Mouse (Mus musculus) limb, embryonic 14.5 days (tissue): ENCODE data around the gene N4bp3. TPM values are rescaled to one million over a fixed set of nuclear protein-coding genes. Genes with fewer than 3 reads are reported as not detected.
A peak's percentile ranks its signal among the peaks of the same experiment; 100 is the strongest.

Source experiments
- ATAC-seq: fragments of 200-750 bp; cut with Nextera tagmentation; 2 replicates; pipeline ENCODE4 v1.8.0; 2017; ENCODE audit warnings: low read depth, moderate number of reproducible peaks, moderate TSS enrichment; ENCODE audit not compliant: low FRiP score
- DNase-seq: peaks from one replicate; pipeline ENCODE4 v3.0.0-alpha.2; 2015; ENCODE audit warnings: low spot score
- H3K27ac ChIP-seq: fragments of 300-500 bp; sonication (generic); replicated peaks from 2 replicates; pipeline ENCODE4 v1.5.1; 2014; ENCODE audit warnings: low read depth, mild to moderate bottlenecking, low read length, moderate library complexity, mixed read lengths
- H3K27me3 ChIP-seq: fragments of 300-500 bp; sonication (generic); 2 replicates; pipeline ENCODE4 v1.6.1; 2014; ENCODE audit warnings: low read length, mixed read lengths; ENCODE audit not compliant: control insufficient read depth, insufficient read depth
- H3K36me3 ChIP-seq: fragments of 300-500 bp; sonication (generic); 2 replicates; pipeline ENCODE4 v1.6.1; 2014; ENCODE audit warnings: mild to moderate bottlenecking, low read length, moderate library complexity, mixed read lengths; ENCODE audit not compliant: control insufficient read depth, insufficient read depth
- H3K4me1 ChIP-seq: fragments of 300-500 bp; sonication (generic); 2 replicates; pipeline ENCODE4 v1.6.1; 2014; ENCODE audit warnings: antibody characterized with exemption, low read length, mixed read lengths; ENCODE audit not compliant: control insufficient read depth, insufficient read depth
- H3K4me2 ChIP-seq: fragments of 300-500 bp; sonication (generic); replicated peaks from 2 replicates; pipeline ENCODE4 v1.6.1; 2014; ENCODE audit warnings: low read depth, mild to moderate bottlenecking, low read length, moderate library complexity; ENCODE audit not compliant: severe bottlenecking
- H3K4me3 ChIP-seq: fragments of 300-500 bp; sonication (generic); replicated peaks from 2 replicates; pipeline ENCODE4 v1.5.1; 2014; ENCODE audit warnings: low read length
- H3K9ac ChIP-seq: fragments of 300-500 bp; sonication (generic); 2 replicates; pipeline ENCODE4 v1.6.1; 2014; ENCODE audit warnings: mild to moderate bottlenecking, low read depth, low read length, moderate library complexity; ENCODE audit not compliant: severe bottlenecking
- H3K9me3 ChIP-seq: fragments of 300-500 bp; sonication (generic); 2 replicates; pipeline ENCODE4 v1.6.1; 2016; ENCODE audit warnings: low read length; ENCODE audit not compliant: control insufficient read depth
- POLR2A ChIP-seq: fragments of 200-500 bp; IDR thresholded peaks from 2 replicates; pipeline ENCODE4 v1.8.0; 2012; ENCODE audit warnings: inconsistent platforms, mild to moderate bottlenecking, moderate library complexity, borderline replicate concordance; ENCODE audit not compliant: insufficient read depth, insufficient read length; ENCODE audit errors: extremely low read depth
- WGBS: fragments of 180-500 bp; shearing (Covaris S2); extraction: QIAGEN DNeasy Blood & Tissue Kit; methylation state at CpG from one replicate; pipeline ENCODE4 v1.1.7; 2014; 5-methylcytosine and 5-hydroxymethylcytosine counted together
- polyA plus RNA-seq, 2 experiments: library from polyadenylated mRNA; depleted of rRNA in 1 of 2; stranded (reverse) in 1 of 2; unstranded in 1 of 2; fragments of >200 nt; fragmentation: Nextera tagmentation in 1 of 2; extraction: Ambion mirVana in 1 of 2; gene quantifications; 2 replicates each; pipeline versions ENCODE4 v1.2.1 to v1.2.3; 2012 to 2014

The N4bp3 gene
- polyA plus RNA-seq, 2 experiments = 22.9 to 33.1 TPM

GRCm38 (mm10) chr11:51643202-51643601 lies 7.4 kb downstream of the N4bp3 start:
- ATAC-seq (no peak), DNase-seq (no peak)
- H3K27me3 ChIP-seq = no peaks in the 10 kb centered on the region
- H3K9me3 ChIP-seq = no peaks in the 10 kb centered on the region
- H3K4me2 ChIP-seq = no peak overlapping the region
- peaks cover under 1% of the 10 kb centered on the region for H3K4me1 ChIP-seq
- no peak overlapping the region for H3K4me3 ChIP-seq
- WGBS = 80% methylated on average over 9 of the region's 9 CpGs
- H3K9ac ChIP-seq = no peak overlapping the region
- H3K36me3 ChIP-seq = peaks cover 35% of the 10 kb centered on the region
- no peak for TF ChIP-seq POLR2A
- no peak overlapping the region for H3K27ac ChIP-seq

- no peak for TF ChIP-seq POLR2A
- Histone ChIP-seq H3K4me1 (peaks cover 5% of the 10 kb centered on the region; the same call in 1 of the 2 replicates), H3K4me2 (no peak overlapping the region), H3K36me3 (peaks cover 33% of the 10 kb centered on the region), H3K4me3 (no peak overlapping the region), H3K27ac (no peak overlapping the region), H3K9me3 (no peaks in the 10 kb centered on the region), H3K27me3 (no peaks in the 10 kb centered on the region), H3K9ac (no peak overlapping the region)
- DNase-seq = no peak
- WGBS = 83% methylated on average over 7 of the region's 7 CpGs
- ATAC-seq = no peak
These were observed 9.9 kb downstream of the N4bp3 start for GRCm38 (mm10) chr11:51640748-51641147.

- H3K9me3 ChIP-seq = no peaks in the 10 kb centered on the region
- DNase-seq (no peak), ATAC-seq (no peak)
- no peak overlapping the region for H3K4me3 ChIP-seq
- peaks cover 10% of the 10 kb centered on the region for H3K4me1 ChIP-seq
- no peak for TF ChIP-seq POLR2A
- H3K4me2 ChIP-seq = peak overlapping the region; percentile 33
- no peak overlapping the region for H3K9ac ChIP-seq
- H3K27me3 ChIP-seq = no peaks in the 10 kb centered on the region
- peak overlapping the region; percentile 56 for H3K27ac ChIP-seq
- peaks cover 11% of the 10 kb centered on the region for H3K36me3 ChIP-seq
- 58% methylated on average over 5 of the region's 5 CpGs for WGBS
These were observed 12.1 kb downstream of the N4bp3 start for GRCm38 (mm10) chr11:51638497-51638896.

GRCm38 (mm10) chr11:51637971-51638414 lies 12.6 kb downstream of the N4bp3 start:
- Histone ChIP-seq H3K27me3 (no peaks in the 10 kb centered on the region), H3K4me2 (peak overlapping the region; percentile 33), H3K4me3 (peak overlapping the region; percentile 14), H3K9me3 (no peaks in the 10 kb centered on the region), H3K27ac (peak overlapping the region; percentile 56), H3K9ac (peak overlapping the region; percentile 18), H3K36me3 (peaks cover 5% of the 10 kb centered on the region; the same call in 1 of the 2 replicates), H3K4me1 (peaks cover 10% of the 10 kb centered on the region)
- DNase-seq (peak; percentile 69), ATAC-seq (peak; percentile 28; the same call in 1 of the 2 replicates)
- TF ChIP-seq POLR2A = no peak
- WGBS = 3% methylated on average over 17 of the region's 17 CpGs

- Histone ChIP-seq H3K4me1 (peaks cover 10% of the 10 kb centered on the region), H3K9me3 (no peaks in the 10 kb centered on the region), H3K4me3 (peak overlapping the region; percentile 58), H3K36me3 (no peaks in the 10 kb centered on the region), H3K27me3 (no peaks in the 10 kb centered on the region), H3K27ac (peak overlapping the region; percentile 63), H3K9ac (peak overlapping the region; percentile 62), H3K4me2 (peak overlapping the region; percentile 70)
- peak; percentile 86 for DNase-seq
- under 1% methylated on average over 6 of the region's 6 CpGs for WGBS
- no peak for TF ChIP-seq POLR2A
- ATAC-seq = peak; percentile 34; the same call in 1 of the 2 replicates
These were observed 14.3 kb downstream of the N4bp3 start for GRCm38 (mm10) chr11:51636323-51636684.
